Mouse (Mus musculus): ENCODE results near the gene Rab3c. TPM values are rescaled to one million over a fixed set of nuclear protein-coding genes. Genes with fewer than 3 reads are reported as not detected.

The Rab3c gene
- polyA plus RNA-seq, 1 experiment = 0.16 TPM

GRCm38 (mm10) chr13:110166622-110167330 is 114.0 kb downstream of the Rab3c start:
- Histone ChIP-seq H3ac (ENCODE audit: control insufficient read depth, insufficient read length, low read depth) (no peak overlapping the region), H3K79me2 (ENCODE audit: control insufficient read depth, insufficient read depth) (no peaks in the 10 kb centered on the region), H3K79me3 (ENCODE audit: low read depth) (no peaks in the 10 kb centered on the region), H3K36me3 (ENCODE audit: control insufficient read depth, insufficient read depth) (no peaks in the 10 kb centered on the region), H3K27me3 (ENCODE audit: control insufficient read depth, insufficient read depth, insufficient read length) (no peaks in the 10 kb centered on the region), H3K4me3 (ENCODE audit: insufficient read depth, poor library complexity, severe bottlenecking) (no peak overlapping the region)
- TF ChIP-seq USF1 (IDR thresholded peaks at IDR 0.05; ENCODE audit: low read depth) (no peak), MYOD1 (IDR thresholded peaks at IDR 0.05; ENCODE audit: control insufficient read depth, insufficient read length, low read depth) (no peak), MAX (IDR thresholded peaks at IDR 0.05) (no peak), CEBPB (IDR thresholded peaks at IDR 0.05; ENCODE audit: low read depth) (no peak), CTCF (IDR thresholded peaks at IDR 0.05; ENCODE audit: control insufficient read depth, insufficient read depth, insufficient read length) (no peak), FOSL1 (IDR thresholded peaks at IDR 0.05; ENCODE audit: insufficient read depth, low read length, poor library complexity, severe bottlenecking) (no peak), MYOG (IDR thresholded peaks at IDR 0.05; ENCODE audit: control insufficient read depth, extremely low read depth, insufficient read length) (no peak)

GRCm38 (mm10) chr13:110159980-110160379 is 120.8 kb downstream of the Rab3c start:
- no peaks in the 10 kb centered on the region for H3K79me2 ChIP-seq (ENCODE audit: control insufficient read depth, insufficient read depth)
- no peak overlapping the region for H3ac ChIP-seq (ENCODE audit: control insufficient read depth, insufficient read length, low read depth)
- H3K79me3 ChIP-seq (ENCODE audit: low read depth) = no peaks in the 10 kb centered on the region
- no peak overlapping the region for H3K4me3 ChIP-seq (ENCODE audit: insufficient read depth, poor library complexity, severe bottlenecking)
- TF ChIP-seq USF1 (IDR thresholded peaks at IDR 0.05; ENCODE audit: low read depth) = no peak
- TF ChIP-seq FOSL1 (IDR thresholded peaks at IDR 0.05; ENCODE audit: insufficient read depth, low read length, poor library complexity, severe bottlenecking) = no peak
- TF ChIP-seq CTCF (IDR thresholded peaks at IDR 0.05; ENCODE audit: control insufficient read depth, insufficient read depth, insufficient read length) = no peak
- no peak for TF ChIP-seq MAX (IDR thresholded peaks at IDR 0.05)
- no peak for TF ChIP-seq MYOD1 (IDR thresholded peaks at IDR 0.05; ENCODE audit: control insufficient read depth, insufficient read length, low read depth)
- no peak for TF ChIP-seq CEBPB (IDR thresholded peaks at IDR 0.05; ENCODE audit: low read depth)
- no peak for TF ChIP-seq MYOG (IDR thresholded peaks at IDR 0.05; ENCODE audit: control insufficient read depth, extremely low read depth, insufficient read length)
- H3K27me3 ChIP-seq (ENCODE audit: control insufficient read depth, insufficient read depth, insufficient read length) = no peaks in the 10 kb centered on the region
- no peaks in the 10 kb centered on the region for H3K36me3 ChIP-seq (ENCODE audit: control insufficient read depth, insufficient read depth)

- no peak overlapping the region for H3ac ChIP-seq (ENCODE audit: control insufficient read depth, insufficient read length, low read depth)
- H3K79me3 ChIP-seq (ENCODE audit: low read depth) = no peaks in the 10 kb centered on the region
- H3K79me2 ChIP-seq (ENCODE audit: control insufficient read depth, insufficient read depth) = no peaks in the 10 kb centered on the region
- H3K36me3 ChIP-seq (ENCODE audit: control insufficient read depth, insufficient read depth) = no peaks in the 10 kb centered on the region
- H3K4me3 ChIP-seq (ENCODE audit: insufficient read depth, poor library complexity, severe bottlenecking) = no peak overlapping the region
- no peaks in the 10 kb centered on the region for H3K27me3 ChIP-seq (ENCODE audit: control insufficient read depth, insufficient read depth, insufficient read length)
- TF ChIP-seq CEBPB (IDR thresholded peaks at IDR 0.05; ENCODE audit: low read depth) (no peak), MYOD1 (IDR thresholded peaks at IDR 0.05; ENCODE audit: control insufficient read depth, insufficient read length, low read depth) (no peak), CTCF (IDR thresholded peaks at IDR 0.05; ENCODE audit: control insufficient read depth, insufficient read depth, insufficient read length) (no peak)
These were observed 121.9 kb downstream of the Rab3c start for GRCm38 (mm10) chr13:110158588-110159519.

GRCm38 (mm10) chr13:110145545-110145944 is 135.3 kb downstream of the Rab3c start:
- no peaks in the 10 kb centered on the region for H3K36me3 ChIP-seq (ENCODE audit: control insufficient read depth, insufficient read depth)
- H3K4me3 ChIP-seq (ENCODE audit: insufficient read depth, poor library complexity, severe bottlenecking) = no peak overlapping the region
- no peak overlapping the region for H3ac ChIP-seq (ENCODE audit: control insufficient read depth, insufficient read length, low read depth)
- no peaks in the 10 kb centered on the region for H3K79me2 ChIP-seq (ENCODE audit: control insufficient read depth, insufficient read depth)
- no peaks in the 10 kb centered on the region for H3K79me3 ChIP-seq (ENCODE audit: low read depth)
- no peak for TF ChIP-seq MYOD1 (IDR thresholded peaks at IDR 0.05; ENCODE audit: control insufficient read depth, insufficient read length, low read depth)
- TF ChIP-seq CEBPB (IDR thresholded peaks at IDR 0.05; ENCODE audit: low read depth) = no peak
- no peak for TF ChIP-seq MAX (IDR thresholded peaks at IDR 0.05)
- no peak for TF ChIP-seq USF1 (IDR thresholded peaks at IDR 0.05; ENCODE audit: low read depth)
- no peak for TF ChIP-seq FOSL1 (IDR thresholded peaks at IDR 0.05; ENCODE audit: insufficient read depth, low read length, poor library complexity, severe bottlenecking)
- no peak for TF ChIP-seq CTCF (IDR thresholded peaks at IDR 0.05; ENCODE audit: control insufficient read depth, insufficient read depth, insufficient read length)
- TF ChIP-seq MYOG (IDR thresholded peaks at IDR 0.05; ENCODE audit: control insufficient read depth, extremely low read depth, insufficient read length) = no peak
- H3K27me3 ChIP-seq (ENCODE audit: control insufficient read depth, insufficient read depth, insufficient read length) = no peaks in the 10 kb centered on the region

- Histone ChIP-seq H3K4me3 (ENCODE audit: insufficient read depth, poor library complexity, severe bottlenecking) (no peak overlapping the region), H3K79me2 (ENCODE audit: control insufficient read depth, insufficient read depth) (no peaks in the 10 kb centered on the region), H3K36me3 (ENCODE audit: control insufficient read depth, insufficient read depth) (no peaks in the 10 kb centered on the region), H3K79me3 (ENCODE audit: low read depth) (no peaks in the 10 kb centered on the region), H3ac (ENCODE audit: control insufficient read depth, insufficient read length, low read depth) (no peak overlapping the region), H3K27me3 (ENCODE audit: control insufficient read depth, insufficient read depth, insufficient read length) (no peaks in the 10 kb centered on the region)
- TF ChIP-seq USF1 (IDR thresholded peaks at IDR 0.05; ENCODE audit: low read depth) (no peak), CTCF (IDR thresholded peaks at IDR 0.05; ENCODE audit: control insufficient read depth, insufficient read depth, insufficient read length) (no peak), FOSL1 (IDR thresholded peaks at IDR 0.05; ENCODE audit: insufficient read depth, low read length, poor library complexity, severe bottlenecking) (no peak), MYOG (IDR thresholded peaks at IDR 0.05; ENCODE audit: control insufficient read depth, extremely low read depth, insufficient read length) (no peak), CEBPB (IDR thresholded peaks at IDR 0.05; ENCODE audit: low read depth) (no peak), MAX (IDR thresholded peaks at IDR 0.05) (no peak), MYOD1 (IDR thresholded peaks at IDR 0.05; ENCODE audit: control insufficient read depth, insufficient read length, low read depth) (no peak)
These were observed 135.8 kb downstream of the Rab3c start for GRCm38 (mm10) chr13:110145019-110145418.
